Mouse (Mus musculus) hindbrain, postnatal 0 days (tissue): ENCODE measurements at regions not wholly inside any gene's neighbourhood (a gene's known extent, or its start where the extent isn't known, plus 50 kb on each side); places are given as distances from the start of the nearest gene placed in this dataset.

Source experiments
- ATAC-seq: fragments of 200-750 bp; cut with Nextera tagmentation; 2 replicates; pipeline ENCODE4 v1.8.0; 2017; ENCODE audit warnings: mild to moderate bottlenecking, moderate TSS enrichment, moderate library complexity
- DNase-seq: peaks from one replicate; pipeline ENCODE4 v3.0.0-alpha.2; 2015; ENCODE audit warnings: low spot score
- H3K27ac ChIP-seq: fragments of 300-500 bp; sonication (generic); 2 replicates; pipeline ENCODE4 v1.5.1; 2014; ENCODE audit warnings: mild to moderate bottlenecking
- H3K27me3 ChIP-seq: fragments of 300-500 bp; sonication (generic); 2 replicates; pipeline ENCODE4 v1.6.1; 2014; ENCODE audit warnings: low read length, mixed read lengths; ENCODE audit not compliant: insufficient read depth
- H3K36me3 ChIP-seq: fragments of 300-500 bp; sonication (generic); 2 replicates; pipeline ENCODE4 v1.6.1; 2014; ENCODE audit warnings: low read length, mixed read lengths; ENCODE audit not compliant: insufficient read depth
- H3K4me1 ChIP-seq: fragments of 300-500 bp; sonication (generic); 2 replicates; pipeline ENCODE4 v1.6.1; 2014; ENCODE audit warnings: antibody characterized with exemption, low read length, mixed read lengths; ENCODE audit not compliant: insufficient read depth
- H3K4me2 ChIP-seq: fragments of 300-500 bp; sonication (generic); 2 replicates; pipeline ENCODE4 v1.6.1; 2014; ENCODE audit warnings: low read depth, mild to moderate bottlenecking, low read length, moderate library complexity, mixed read lengths
- H3K4me3 ChIP-seq: fragments of 300-500 bp; sonication (generic); 2 replicates; pipeline ENCODE4 v1.5.1; 2014; ENCODE audit warnings: low read length
- H3K9ac ChIP-seq: fragments of 300-500 bp; sonication (generic); replicated peaks from 2 replicates; pipeline ENCODE4 v1.6.1; 2014; ENCODE audit warnings: mild to moderate bottlenecking, low read length, moderate library complexity, mixed read lengths
- H3K9me3 ChIP-seq: fragments of 300-500 bp; sonication (generic); 2 replicates; pipeline ENCODE4 v1.6.1; 2016; ENCODE audit warnings: low read length, mixed read lengths
- CTCF ChIP-seq: IDR thresholded peaks from 2 replicates; pipeline ENCODE4 v1.5.1; 2016; ENCODE audit warnings: antibody characterized with exemption, control low read depth, low read depth
- WGBS: fragments of 180-500 bp; shearing (Covaris S2); extraction: QIAGEN DNeasy Blood & Tissue Kit; methylation state at CpG from one replicate; pipeline ENCODE4 v1.1.7; 2014; 5-methylcytosine and 5-hydroxymethylcytosine counted together

GRCm38 (mm10) chr3:41332481-41332880, 223.1 kb upstream of the Jade1 start:
- H3K9me3 ChIP-seq: no peaks in the 10 kb centered on the region
- DNase-seq: no peak
- no peaks in the 10 kb centered on the region for H3K27me3 ChIP-seq
- 60% methylated on average over 7 of the region's 7 CpGs for WGBS
- no peaks in the 10 kb centered on the region for H3K4me1 ChIP-seq
- H3K36me3 ChIP-seq: no peaks in the 10 kb centered on the region
- no peak overlapping the region for H3K4me3 ChIP-seq
- no peak overlapping the region for H3K27ac ChIP-seq
- no peak for ATAC-seq
- H3K9ac ChIP-seq: no peak overlapping the region
- no peak overlapping the region for H3K4me2 ChIP-seq
- no peak for TF ChIP-seq CTCF

DNA sequence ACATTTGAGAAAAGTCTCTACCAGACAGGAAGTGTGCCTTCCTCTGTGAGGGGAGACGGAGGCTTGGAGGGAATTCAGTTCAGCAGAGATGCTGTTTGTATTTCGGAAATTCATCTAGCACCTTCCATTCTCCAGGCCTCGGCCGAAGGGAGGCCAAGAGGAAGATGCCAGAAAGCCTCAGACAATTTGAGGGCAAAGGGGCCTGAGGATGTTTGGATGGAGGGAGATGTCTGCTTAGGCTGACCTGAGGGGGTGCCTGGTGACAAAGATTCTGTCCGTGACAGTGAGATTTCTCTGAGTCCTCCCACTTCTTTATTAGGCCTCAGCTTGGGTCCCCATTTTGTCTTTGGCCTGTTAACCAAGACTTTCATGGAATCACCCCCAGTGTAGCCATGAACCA, 225.2 kb upstream of the Jade1 start:
- Histone ChIP-seq H3K9me3 (no peaks in the 10 kb centered on the region), H3K4me3 (no peak overlapping the region), H3K9ac (no peak overlapping the region), H3K27ac (no peak overlapping the region), H3K27me3 (no peaks in the 10 kb centered on the region), H3K36me3 (no peaks in the 10 kb centered on the region), H3K4me1 (no peaks in the 10 kb centered on the region), H3K4me2 (no peak overlapping the region)
- WGBS: 77% methylated on average over 5 of the region's 5 CpGs
- TF ChIP-seq CTCF: no peak
- DNase-seq (no peak), ATAC-seq (no peak)

GRCm38 (mm10) chr3:41328828-41329227, 226.7 kb upstream of the Jade1 start:
- no peaks in the 10 kb centered on the region for H3K27me3 ChIP-seq
- no peak for ATAC-seq
- no peak overlapping the region for H3K9ac ChIP-seq
- no peaks in the 10 kb centered on the region for H3K9me3 ChIP-seq
- no peak for DNase-seq
- no peak overlapping the region for H3K4me3 ChIP-seq
- H3K4me1 ChIP-seq: no peaks in the 10 kb centered on the region
- no peak for TF ChIP-seq CTCF
- no peak overlapping the region for H3K4me2 ChIP-seq
- no peak overlapping the region for H3K27ac ChIP-seq
- whole genome bisulfite sequencing: 69% methylated on average over 1 of the region's 1 CpGs
- H3K36me3 ChIP-seq: no peaks in the 10 kb centered on the region

DNA sequence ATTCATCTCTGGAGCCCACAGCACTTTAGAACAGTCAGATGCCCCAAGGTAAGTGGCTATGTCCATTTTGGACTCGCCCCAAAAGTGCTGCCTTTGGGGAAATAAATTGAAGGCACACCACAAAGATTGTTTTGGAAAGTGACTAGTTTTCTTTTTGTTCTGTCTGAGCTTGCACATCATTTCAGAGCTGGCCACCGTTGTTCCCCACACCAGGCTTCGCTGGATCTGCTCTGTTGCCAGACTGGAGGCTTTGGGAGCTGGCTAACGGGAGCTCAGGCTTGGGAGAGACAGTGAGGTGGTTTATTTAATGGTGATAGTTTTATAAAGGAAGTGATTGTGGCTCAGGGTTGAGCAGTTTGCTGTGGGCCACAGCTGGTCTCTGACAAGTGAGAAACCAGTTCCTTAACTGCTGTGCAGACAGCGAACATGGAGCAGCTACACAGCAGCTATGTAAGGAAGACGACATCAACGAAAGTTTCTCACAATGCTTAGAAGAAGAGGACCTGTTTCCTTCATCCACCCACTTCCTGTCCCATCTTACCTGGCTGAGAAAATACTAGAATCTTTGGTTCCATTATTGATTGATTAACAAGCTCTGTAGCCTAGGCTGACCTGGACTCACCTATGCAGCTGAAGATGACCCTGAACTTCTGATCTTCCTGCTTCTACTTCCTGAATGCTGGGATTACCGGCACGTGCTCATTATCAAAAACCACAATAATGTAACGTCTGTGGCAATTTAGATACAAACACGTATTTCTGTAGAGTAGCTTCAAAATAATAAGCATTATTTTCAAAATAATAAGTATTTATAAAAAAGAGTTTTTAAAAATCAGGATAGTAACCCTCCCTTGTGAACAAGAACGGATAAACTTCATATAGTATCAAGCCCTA, 229.1 kb upstream of the Jade1 start:
- Histone ChIP-seq H3K27ac (no peak overlapping the region), H3K36me3 (no peaks in the 10 kb centered on the region), H3K4me1 (no peaks in the 10 kb centered on the region), H3K27me3 (no peaks in the 10 kb centered on the region), H3K9me3 (no peaks in the 10 kb centered on the region), H3K4me3 (no peak overlapping the region), H3K9ac (no peak overlapping the region), H3K4me2 (no peak overlapping the region)
- DNase-seq (no peak), ATAC-seq (no peak)
- TF ChIP-seq CTCF: no peak
- WGBS: 83% methylated on average over 12 of the region's 12 CpGs

GRCm38 (mm10) chr3:41321808-41322207, 233.7 kb upstream of the Jade1 start:
- H3K36me3 ChIP-seq: no peaks in the 10 kb centered on the region
- no peak for TF ChIP-seq CTCF
- no peak overlapping the region for H3K4me3 ChIP-seq
- H3K9ac ChIP-seq: no peak overlapping the region
- no peak overlapping the region for H3K27ac ChIP-seq
- no peaks in the 10 kb centered on the region for H3K4me1 ChIP-seq
- H3K9me3 ChIP-seq: no peaks in the 10 kb centered on the region
- no peaks in the 10 kb centered on the region for H3K27me3 ChIP-seq
- ATAC-seq (no peak), DNase-seq (no peak)
- H3K4me2 ChIP-seq: no peak overlapping the region
- WGBS: 85% methylated on average over 1 of the region's 1 CpGs

DNA sequence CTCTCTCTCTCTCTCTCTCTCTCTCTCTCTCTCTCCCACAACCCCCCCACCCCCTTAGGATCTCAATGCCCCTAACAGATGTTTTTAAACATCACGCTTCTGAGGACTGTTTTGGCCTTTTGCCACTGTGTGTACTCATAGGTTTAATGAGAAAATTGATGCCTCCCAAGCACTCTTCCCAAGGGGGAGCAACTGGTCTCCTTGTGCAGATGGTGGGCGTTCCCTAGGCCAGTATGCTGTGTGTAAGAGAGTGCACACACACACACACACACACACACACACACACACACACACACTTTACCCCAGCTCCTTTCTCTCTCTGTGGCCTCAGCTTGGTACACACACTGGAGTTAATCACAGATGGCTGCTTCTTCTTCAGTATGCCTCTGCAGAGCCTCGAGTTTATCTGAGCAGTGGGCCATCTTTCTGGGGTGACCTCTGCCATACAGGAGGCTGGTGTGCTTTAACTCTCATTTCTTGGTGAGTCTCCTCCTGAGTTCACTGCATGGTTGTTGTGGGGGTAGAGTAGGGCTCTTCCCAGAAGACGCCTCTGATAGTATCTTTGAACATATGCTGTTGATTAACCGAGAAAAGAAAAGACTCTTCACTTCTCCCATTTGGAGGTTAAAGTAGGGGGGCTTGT, 236.2 kb upstream of the Jade1 start:
- Histone ChIP-seq H3K27ac (no peak overlapping the region), H3K9ac (no peak overlapping the region), H3K27me3 (no peaks in the 10 kb centered on the region), H3K36me3 (no peaks in the 10 kb centered on the region), H3K9me3 (no peaks in the 10 kb centered on the region), H3K4me2 (no peak overlapping the region), H3K4me3 (no peak overlapping the region), H3K4me1 (no peaks in the 10 kb centered on the region)
- WGBS: 61% methylated on average over 5 of the region's 5 CpGs
- DNase-seq: no peak
- ATAC-seq: 0 out of 2 replicates have a peak, but pooled peaks have one; percentile 53
- TF ChIP-seq CTCF: no peak
